Mouse (Mus musculus) heart, postnatal 36 days (tissue): ENCODE results near the gene Creb3l1. TPM values are rescaled to one million over a fixed set of nuclear protein-coding genes. Genes with fewer than 3 reads are reported as not detected.

Source experiments
- DNase-seq, 2 experiments: peaks; one replicate each; pipeline ENCODE4 v3.0.0; 2021 to 2022
- intact Hi-C: fragments of 180-260 bp; cut with DNase I; formaldehyde crosslinking; loops from one replicate; pipeline ENCODE4 v1.15.1; 2025
- total RNA-seq, 2 experiments: library from RNA; stranded (reverse); gene quantifications; 2 replicates each; pipeline ENCODE4 v1.2.3; 2021

Creb3l1 gene
- total RNA-seq, 2 experiments from 2014 or later = 4.4 TPM

DNA sequence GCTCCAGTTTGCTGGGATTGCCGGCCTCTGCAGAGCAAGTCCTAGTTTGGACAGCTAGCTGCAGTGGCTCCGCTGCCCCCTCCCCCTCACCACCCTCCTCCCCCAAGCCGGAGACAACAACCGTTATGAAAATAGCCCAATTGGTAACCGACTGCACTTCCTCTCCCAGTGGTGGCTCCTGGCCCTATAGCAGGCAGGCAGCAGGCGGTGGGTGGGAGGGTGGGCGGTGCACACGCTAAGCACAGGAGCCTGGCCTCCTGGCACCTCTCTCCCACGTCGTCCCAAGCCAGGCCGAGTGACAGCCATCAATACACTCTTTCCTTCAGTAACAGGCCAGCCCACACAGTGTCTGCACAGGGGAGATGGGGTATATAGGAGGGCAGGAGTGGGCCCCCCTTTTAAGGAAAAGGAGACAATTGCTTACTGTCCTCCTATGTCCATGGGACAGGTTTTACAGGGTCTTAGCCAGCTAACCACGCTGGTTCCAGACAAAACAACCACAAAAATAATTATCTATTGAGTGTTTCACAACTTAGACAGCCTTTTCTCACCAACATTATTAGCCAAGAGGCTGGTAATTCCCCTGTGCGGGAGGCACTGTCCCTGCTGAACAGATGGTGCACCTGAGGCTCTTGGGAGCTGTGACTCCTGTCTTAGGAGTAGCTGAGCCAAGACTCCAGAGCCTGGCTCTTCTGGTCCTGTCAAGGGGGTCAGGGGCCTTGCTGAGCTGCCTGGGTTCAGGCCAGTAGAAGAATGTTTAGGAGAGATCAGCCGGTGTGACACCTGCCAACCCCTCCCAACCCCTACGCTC lies 73.8 kb downstream of the Creb3l1 start:
- DNase-seq = peak; percentile 43 to 58
- intact Hi-C loops = no loop called here

DNA sequence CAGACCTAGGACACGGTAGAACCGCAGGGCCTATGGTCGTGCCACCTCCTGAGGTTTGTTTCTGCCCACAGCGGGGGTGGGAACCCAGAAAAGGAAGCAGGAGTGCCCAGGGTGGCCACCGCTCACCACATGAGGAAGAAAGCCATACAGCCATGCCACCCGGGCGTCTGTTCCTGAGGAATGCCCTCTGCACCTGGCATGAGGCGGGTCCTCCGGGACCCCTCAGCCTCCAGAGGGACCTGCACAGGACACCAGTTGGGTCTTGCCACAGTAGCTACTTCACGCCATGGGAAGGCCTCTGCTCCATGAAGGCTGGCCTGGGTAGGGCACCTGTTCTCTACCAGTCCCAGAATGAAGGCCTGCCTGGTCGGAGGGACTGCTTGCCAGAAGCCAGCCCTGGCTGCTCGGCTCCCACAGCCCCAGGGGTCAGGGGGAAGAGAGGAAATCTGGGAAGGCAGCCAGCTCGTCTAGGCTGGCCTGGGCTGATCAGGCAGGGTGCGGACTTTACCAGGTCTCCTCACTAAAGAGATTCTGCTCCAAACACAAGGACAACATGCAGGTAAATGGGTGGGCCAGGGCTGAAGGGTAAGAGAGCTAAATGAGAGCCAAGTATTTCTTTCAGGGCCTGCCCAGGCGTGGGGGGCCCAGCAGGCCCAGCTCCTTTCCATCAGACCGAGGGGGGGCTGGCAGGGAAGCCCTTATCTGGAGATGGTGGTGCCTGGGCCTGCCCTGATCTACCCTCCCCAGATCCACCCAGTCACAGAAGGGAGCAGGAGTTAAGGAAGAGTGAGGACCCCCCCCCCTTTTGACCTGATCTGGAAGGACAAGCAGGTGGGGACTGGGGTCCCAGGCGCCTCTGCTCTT lies 74.7 kb downstream of the Creb3l1 start:
- peak; percentile 55 to 67 for DNase-seq
- intact Hi-C loops = no loop called here

DNA sequence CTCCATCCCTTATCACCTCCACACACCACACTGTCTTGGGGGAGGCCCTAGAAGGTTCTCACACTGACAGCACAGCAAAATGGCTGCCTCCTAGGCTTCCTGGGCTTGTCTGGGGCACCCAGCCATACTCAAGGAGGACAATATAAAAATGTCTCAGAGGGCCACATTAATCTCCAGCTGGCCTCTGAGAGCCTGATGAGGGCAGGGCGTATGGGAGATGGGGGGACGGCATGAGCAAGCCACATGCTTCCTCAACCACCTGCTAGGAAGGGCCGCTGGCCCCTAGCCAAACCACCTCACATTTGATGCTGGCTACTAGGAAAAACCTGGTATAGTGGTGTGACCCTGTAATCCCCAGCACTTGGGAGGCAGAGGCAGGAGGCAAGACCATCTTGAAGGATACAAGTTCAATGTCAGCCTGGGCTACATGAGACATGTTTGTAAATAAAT lies 75.5 kb downstream of the Creb3l1 start:
- intact Hi-C loops = loop anchor here (1.0 kb wide), 1 partner anchor 12 kb away; no protein-coding TSS in a partner anchor
- no peak for DNase-seq

DNA sequence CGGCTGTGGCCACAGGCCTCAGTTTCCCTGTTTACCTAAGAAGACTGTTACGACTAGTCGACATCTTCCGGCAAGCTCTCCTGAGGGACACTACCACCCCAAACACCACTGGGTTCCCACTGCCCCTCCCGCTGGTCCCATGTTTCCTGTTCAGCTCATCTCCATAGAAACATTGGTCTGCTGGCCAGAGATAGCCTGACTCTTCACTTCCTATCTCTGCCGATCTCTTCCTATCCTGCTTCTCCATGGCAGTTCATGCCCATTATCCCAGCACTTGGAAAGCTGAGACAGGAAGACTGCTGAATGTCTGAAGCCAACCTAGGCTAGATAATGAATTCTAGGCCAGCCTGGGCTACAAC lies 76.2 kb downstream of the Creb3l1 start:
- intact Hi-C loops = loop anchor here (1.0 kb wide), 1 partner anchor 13 kb away; no protein-coding TSS in a partner anchor
- DNase-seq = no peak

DNA sequence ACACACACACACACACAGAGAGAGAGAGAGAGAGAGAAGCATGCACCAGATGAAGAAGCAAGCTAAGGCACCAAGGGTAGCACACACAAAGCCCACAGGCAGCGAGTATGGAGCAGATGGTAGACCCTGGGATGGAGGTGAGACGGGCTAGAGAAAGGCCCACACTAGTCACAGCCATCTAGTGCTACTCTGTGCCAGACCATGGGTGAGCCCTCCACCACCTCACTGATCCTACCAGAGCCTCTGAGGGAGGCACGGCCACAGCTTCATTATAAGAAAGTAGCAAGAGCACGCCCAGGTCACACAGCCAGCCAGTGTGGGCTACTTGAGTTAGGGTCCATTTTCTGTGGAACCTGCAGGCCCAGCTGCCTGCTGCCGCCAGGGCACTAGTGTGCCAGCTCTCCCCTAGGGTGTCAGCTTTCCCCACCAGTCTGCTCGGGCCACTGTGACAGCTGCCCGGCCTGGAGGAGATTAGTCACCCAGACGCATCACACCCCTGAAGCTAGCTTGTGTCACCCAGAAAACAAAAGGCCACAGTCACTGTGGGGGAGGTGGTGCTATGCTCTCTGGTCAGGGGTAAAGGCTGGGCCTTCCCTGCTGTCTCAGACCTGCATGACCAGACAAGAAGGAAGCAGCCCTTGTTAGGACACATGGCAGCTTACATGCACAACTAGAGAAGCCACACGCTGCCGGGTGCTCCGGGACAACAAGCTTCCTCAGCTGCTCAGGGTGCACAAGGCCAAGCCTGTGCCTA lies 76.7 kb downstream of the Creb3l1 start:
- intact Hi-C loops = loop anchor here (1.0 kb wide), 1 partner anchor 14 kb away; no protein-coding TSS in a partner anchor
- peak in 1 of 2 experiments; percentile 47 for DNase-seq

DNA sequence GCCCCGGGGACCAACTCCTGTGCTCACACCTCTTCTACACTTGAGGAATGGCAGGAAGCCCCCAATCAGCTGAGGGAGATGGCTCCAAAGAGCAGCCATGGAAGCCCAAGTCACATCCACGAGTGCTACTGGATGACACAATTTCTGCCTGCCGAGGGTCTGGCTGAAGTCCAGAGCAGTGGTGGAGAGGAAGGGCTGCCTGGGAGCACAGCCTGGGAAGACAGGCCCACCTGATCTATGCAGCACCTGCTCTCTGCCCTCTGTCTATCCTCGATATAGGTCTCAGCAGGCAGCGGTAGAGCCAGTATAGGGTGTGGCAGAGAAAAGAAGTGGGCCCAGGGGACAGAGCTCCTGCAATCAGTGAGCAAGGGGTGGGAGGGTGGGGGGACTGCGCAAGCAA lies 77.5 kb downstream of the Creb3l1 start:
- peak; percentile 57 to 63 for DNase-seq
- intact Hi-C loops = no loop called here

DNA sequence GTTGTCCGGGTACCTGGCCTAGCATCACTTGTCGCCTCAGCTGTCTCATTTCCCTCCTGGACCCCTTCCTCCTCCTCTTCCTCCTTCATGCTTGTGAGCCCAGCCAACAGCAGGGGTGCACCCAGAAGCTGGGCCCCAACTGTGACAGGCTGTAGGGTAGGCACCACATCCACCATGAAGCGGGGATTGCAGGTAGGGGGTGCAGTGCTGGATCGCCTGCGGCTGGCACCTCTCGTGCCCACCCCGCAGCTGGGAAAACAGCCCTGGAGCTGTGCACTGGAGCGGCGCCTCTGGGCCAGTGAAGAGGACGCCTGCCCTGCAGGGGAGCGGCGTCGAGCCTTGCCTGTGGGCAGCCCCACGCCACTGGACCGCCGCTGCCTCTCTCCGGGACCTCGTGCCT lies 78.8 kb downstream of the Creb3l1 start, which contains the start of gene Gm9821:
Gene Gm9821, plus strand, starts transcription at position 221 of the 400 bp plus-strand sequence.
- intact Hi-C loops = no loop called here
- no peak for DNase-seq

DNA sequence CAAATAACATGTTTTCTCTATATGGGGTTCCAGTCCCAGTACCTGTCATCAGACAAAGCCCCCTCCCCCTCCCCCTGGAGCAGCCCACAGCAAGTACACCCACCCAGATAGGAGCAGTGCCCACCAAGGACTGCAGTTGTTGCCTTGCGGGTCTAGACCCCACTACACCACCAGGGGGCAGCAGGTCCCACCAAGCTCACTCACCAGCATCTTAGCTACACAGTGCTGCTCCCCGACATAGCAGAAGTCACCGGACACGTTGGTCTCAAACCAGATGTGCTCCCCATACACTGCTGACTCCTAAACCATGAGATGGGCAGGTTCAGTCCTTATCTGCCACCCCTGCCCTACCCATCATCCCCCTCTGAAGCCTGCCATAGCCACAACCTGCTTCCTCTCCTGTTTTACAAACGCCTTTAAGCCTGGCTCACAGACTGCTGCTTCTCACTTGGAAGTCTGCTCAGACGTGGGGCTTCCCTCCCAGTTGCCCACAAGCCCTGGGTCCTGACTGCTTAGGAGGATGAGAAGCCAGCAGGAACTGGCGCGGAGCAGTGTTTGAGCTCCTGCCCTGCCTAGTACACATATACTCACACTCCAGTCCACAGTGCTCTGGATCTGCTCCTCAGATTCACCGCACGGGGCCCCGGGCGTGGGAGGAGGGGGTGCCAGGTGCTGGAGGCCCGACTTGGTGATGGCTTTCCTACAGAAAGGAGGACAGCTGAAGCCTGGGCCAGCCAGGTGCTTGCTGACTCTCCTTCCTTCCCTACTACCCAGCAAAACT lies 79.9 kb downstream of the Creb3l1 start:
- intact Hi-C loops = loop anchor here (1.0 to 5.0 kb wide), 4 partner anchors 15 to 113 kb away; no protein-coding TSS in a partner anchor
- DNase-seq = peak; percentile 82 to 83

DNA sequence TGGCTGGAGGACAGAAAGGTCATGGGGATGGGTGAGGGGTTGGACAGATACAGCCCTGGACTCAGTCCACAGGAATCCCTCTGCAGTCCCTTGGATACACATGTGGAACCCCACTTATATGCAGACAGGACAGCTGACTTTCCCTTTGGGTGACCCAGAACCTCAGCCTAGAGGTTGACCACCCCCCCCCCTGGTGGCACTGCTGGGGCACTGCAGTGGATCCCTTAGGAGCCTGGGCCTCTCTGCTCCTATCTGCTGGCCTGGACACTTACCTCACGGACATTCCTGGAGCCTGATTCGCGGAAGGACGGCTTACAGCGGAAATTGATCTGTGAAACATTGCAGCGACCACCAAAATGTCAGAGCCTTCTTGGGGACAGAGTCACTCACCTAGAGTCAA lies 81.9 kb downstream of the Creb3l1 start:
- no peak for DNase-seq
- intact Hi-C loops = loop anchor here (5.0 kb wide), 1 partner anchor 115 kb away; no protein-coding TSS in a partner anchor

DNA sequence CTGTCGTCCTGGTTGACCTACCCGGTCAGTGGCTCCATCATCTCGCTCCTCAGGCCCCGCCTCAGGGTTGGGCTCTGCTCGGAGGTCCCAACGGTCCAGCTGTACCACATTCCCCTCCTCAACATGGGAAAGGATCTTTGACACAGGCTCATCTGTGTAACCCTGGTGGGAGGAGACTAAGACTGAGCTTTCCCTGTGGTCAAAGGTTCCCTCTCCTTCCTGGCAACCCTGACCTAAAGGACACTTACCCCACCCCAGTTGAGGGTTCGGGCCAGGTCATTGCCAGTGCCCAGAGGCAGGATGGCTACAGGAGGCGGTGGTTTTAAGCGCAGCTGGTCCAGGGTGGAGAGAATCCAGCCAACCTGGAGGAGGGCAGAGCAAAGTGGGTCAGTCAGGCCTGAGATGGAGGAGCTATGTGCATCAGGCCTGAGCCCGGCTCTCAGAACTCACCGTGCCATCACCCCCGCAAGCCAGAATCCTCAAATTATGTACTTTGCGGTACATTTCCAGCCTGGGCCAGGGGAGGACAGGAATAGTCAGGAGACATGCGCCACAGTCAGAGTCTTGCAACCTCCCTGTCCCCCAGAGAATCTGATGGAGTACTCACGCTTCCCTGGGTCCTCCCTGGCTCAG lies 84.9 kb downstream of the Creb3l1 start:
- DNase-seq = no peak
- intact Hi-C loops = no loop called here

DNA sequence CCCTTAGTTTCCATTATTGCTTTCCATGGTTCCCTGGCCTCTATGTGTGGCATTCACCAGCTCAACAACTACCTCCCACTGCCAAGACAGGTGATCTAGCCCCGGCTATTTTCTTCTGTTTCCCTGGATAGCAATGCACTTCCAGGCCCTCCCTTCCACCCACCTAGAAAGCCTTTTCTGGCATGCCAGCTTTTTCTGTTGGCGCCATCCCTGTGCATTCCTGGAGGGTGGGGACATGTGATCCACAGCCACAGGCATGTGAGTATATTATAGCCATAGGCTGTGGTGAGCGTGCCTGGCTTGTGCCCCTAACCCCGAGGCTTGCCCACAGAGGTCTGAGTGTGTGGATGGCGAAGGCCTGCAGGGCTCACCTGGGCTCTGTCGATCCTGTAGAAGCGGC lies 88.1 kb downstream of the Creb3l1 start:
- DNase-seq = no peak
- intact Hi-C loops = no loop called here

DNA sequence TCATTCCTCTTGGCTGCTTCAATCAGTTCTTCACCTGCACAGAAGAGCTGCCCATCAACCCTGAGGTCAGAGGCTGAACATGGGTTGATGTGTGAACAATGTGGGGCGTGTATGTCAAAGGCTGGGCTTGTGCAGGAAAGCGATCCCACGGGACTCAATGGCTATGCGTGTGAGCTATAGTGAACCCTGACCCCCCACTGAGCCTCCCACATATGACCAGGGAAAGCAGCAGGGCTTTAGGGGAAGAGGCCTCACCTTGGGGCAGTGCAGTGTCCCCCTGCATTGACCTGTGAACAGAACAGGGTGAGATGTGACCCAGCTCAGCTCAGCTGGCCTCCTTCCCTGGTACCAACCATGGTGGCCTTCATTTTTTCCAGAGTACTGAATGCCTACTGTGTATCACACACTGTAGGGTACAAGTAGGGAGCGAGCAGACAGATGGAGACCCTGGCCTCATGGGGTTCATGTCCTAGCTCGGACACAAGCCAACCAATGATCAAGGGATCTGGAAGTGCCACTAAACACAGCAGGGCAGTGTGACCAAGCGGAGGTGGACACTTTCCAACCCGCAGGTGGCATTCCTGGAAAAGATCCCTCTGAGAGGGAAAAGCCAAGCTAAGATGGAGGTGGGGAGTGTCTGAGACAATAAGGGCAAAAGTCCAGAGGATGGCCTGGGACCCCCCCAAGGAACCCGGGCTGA lies 89.3 kb downstream of the Creb3l1 start:
- no peak for DNase-seq
- intact Hi-C loops = no loop called here

DNA sequence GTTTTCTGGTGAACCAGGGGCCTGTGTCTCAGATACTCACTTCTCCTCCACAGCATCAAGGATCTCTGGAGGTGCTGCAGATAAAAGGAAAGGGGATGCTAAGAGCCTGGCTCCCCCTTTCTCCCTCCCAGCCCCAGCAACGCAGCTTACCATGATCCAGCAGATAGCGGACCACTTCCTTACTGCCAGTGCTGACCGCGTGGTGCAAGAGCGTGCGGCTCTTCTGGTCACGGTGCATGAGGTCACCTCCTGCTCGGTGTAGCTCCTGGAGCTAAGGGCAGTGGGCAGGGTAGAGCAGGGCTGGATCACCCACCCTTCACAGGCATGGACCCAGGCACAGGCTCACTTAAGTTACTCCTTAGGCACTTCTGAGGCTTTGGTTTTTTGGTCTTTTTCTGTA lies 90.3 kb downstream of the Creb3l1 start:
- DNase-seq = no peak
- intact Hi-C loops = no loop called here

DNA sequence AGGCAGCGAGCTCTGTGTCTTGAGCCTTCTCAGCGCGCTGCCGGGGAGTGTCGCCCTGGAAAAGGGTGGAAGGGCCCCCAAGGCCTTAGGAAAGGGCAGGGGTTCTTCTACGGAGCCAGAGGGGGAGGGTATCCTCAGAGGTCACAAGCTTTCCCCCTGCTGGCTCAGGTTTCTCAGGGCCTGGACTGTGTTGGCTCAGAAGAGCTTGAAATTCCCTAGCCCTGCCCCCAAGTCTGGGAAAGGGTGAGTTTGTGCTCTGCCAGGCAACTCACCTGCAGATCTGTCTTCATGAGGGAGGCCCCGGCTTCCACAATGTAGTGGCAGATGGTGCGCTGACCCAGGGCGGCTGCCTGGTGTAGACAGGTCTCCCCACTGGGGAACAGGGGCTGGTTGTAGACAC lies 90.8 kb downstream of the Creb3l1 start:
- intact Hi-C loops = no loop called here
- no peak for DNase-seq

DNA sequence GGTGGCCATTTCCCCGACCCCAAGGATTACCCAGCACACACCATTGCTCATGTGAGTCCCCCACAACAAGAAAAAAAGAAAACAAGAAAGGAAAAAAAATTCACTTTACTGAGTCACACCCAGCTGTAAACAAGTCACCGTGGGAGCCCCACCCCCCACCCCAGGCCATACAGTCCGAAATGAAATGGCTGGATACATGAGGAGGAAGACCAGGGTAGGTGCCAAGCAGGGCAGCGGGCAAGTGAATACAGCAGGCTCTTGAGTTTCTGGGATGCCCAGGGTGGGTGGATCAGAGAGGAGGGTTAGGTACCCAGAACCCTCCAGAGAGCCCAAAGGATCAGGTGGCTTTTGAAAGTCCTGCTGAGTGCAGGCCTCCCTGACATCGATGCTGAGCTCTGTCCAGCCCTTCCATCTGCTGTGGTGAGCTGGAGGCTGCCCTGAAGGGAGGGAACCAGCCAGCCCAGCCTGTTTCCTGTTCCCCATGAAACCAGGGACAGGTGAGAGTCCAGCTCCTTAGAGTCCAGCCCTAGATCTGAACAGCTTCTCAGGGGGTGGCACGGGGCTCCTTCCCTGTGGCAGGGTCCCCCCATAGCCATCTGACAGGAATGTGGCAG lies 91.5 kb downstream of the Creb3l1 start:
- intact Hi-C loops = no loop called here
- DNase-seq = no peak
